Mouse (Mus musculus): ENCODE measurements around the gene Pak1ip1.

Gene Pak1ip1

GRCm38 (mm10) chr13:41006244-41006643 is 5.4 kb downstream of the Pak1ip1 start:
- DNase-seq (ENCODE audit: low spot score): no peak

- DNase-seq (ENCODE audit: low spot score): no peak
Observed at GRCm38 (mm10) chr13:41008271-41008670, 7.4 kb downstream of the Pak1ip1 start.

GRCm38 (mm10) chr13:41008946-41009345 is 8.1 kb downstream of the Pak1ip1 start:
- DNase-seq (ENCODE audit: low spot score): no peak

- peak; percentile 93 for DNase-seq (ENCODE audit: low spot score)
Observed at GRCm38 (mm10) chr13:41015829-41016634, 15.2 kb downstream of the Pak1ip1 start, which contains the start of gene Tmem14c. TSS of gene Tmem14c (plus strand) at chr13:41016292.

- DNase-seq (ENCODE audit: low spot score): no peak
Observed at GRCm38 (mm10) chr13:41016797-41017405, 16.1 kb downstream of the Pak1ip1 start.

- no peak for DNase-seq (ENCODE audit: low spot score)
Observed at GRCm38 (mm10) chr13:41017832-41018231, 17.0 kb downstream of the Pak1ip1 start.

GRCm38 (mm10) chr13:41018236-41018635 is 17.4 kb downstream of the Pak1ip1 start:
- no peak for DNase-seq (ENCODE audit: low spot score)

- no peak for DNase-seq (ENCODE audit: low spot score)
Observed at GRCm38 (mm10) chr13:41018756-41019591, 18.2 kb downstream of the Pak1ip1 start.

GRCm38 (mm10) chr13:41020494-41020893 is 19.7 kb downstream of the Pak1ip1 start:
- no peak for DNase-seq (ENCODE audit: low spot score)

- DNase-seq (ENCODE audit: low spot score): no peak
Observed at GRCm38 (mm10) chr13:41021607-41022006, 20.8 kb downstream of the Pak1ip1 start.

- DNase-seq (ENCODE audit: low spot score): no peak
Observed at GRCm38 (mm10) chr13:41022099-41022498, 21.3 kb downstream of the Pak1ip1 start.

GRCm38 (mm10) chr13:41030098-41030497 is 29.3 kb downstream of the Pak1ip1 start:
- no peak for DNase-seq (ENCODE audit: low spot score)

- DNase-seq (ENCODE audit: low spot score): no peak
Observed at GRCm38 (mm10) chr13:41042511-41042910, 41.7 kb downstream of the Pak1ip1 start.

GRCm38 (mm10) chr13:41045901-41046300 is 45.1 kb downstream of the Pak1ip1 start:
- DNase-seq (ENCODE audit: low spot score): no peak

- no peak for DNase-seq (ENCODE audit: low spot score)
Observed at GRCm38 (mm10) chr13:41047280-41047679, 46.5 kb downstream of the Pak1ip1 start.

- DNase-seq (ENCODE audit: low spot score): no peak
Observed at GRCm38 (mm10) chr13:41051965-41052364, 51.1 kb downstream of the Pak1ip1 start.
